Mouse (Mus musculus): Measurements from ENCODE around the gene Wbp1l. TPM values are rescaled to one million over a fixed set of nuclear protein-coding genes. Genes with fewer than 3 reads are reported as not detected.

Gene Wbp1l
- polyA plus RNA-seq, 1 experiment: 44.8 TPM

DNA sequence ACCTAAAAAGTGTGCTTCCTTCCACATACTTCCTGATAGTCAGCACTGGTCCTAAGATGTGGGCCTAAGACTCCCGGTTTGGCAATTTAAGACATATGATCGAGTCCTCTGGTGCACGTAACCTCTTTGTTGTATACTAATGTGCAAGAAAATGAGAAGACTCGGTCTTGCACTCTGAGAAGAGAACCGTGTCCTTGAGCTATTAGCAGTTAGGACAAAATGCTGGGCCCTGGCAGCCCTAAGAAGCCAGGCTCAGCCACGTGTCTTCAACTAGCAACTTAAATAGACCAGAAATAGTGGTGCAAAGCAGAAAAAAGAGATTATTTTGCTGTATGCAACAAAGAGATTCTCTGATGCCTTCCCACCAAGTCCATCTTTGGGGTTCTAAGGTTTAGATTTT is 63.9 kb downstream of the Wbp1l start:
- DNase-seq (ENCODE audit: low read depth): no peak
- TF ChIP-seq CTCF (IDR thresholded peaks at IDR 0.05; ENCODE audit: borderline replicate concordance, extremely low read depth, insufficient read depth, insufficient read length) (no peak), POLR2A (IDR thresholded peaks at IDR 0.05; ENCODE audit: borderline replicate concordance, extremely low read depth, insufficient read depth, insufficient read length, poor library complexity, severe bottlenecking) (no peak)

DNA sequence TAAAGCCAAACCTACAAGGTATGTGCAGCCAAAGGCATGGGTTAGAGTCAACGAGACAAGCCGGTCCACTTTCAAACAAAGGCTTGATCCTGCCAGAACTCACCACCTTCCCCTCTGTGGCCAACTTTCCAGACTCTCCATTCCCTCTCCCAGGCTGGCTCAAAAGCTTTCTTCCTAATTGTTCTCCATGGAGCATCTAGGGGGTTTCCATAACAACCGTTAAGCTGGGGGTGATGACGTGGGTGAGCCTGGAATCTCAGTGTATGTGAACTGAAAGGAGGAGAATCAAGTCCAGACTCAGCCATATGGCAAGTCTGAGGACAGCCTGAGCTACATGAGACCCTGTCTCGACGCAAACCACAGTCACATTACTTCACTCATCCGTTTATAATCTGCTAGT is 66.6 kb downstream of the Wbp1l start:
- TF ChIP-seq CTCF (IDR thresholded peaks at IDR 0.05; ENCODE audit: borderline replicate concordance, extremely low read depth, insufficient read depth, insufficient read length) (no peak), POLR2A (IDR thresholded peaks at IDR 0.05; ENCODE audit: borderline replicate concordance, extremely low read depth, insufficient read depth, insufficient read length, poor library complexity, severe bottlenecking) (no peak)
- DNase-seq (ENCODE audit: low read depth): peak; percentile 70

DNA sequence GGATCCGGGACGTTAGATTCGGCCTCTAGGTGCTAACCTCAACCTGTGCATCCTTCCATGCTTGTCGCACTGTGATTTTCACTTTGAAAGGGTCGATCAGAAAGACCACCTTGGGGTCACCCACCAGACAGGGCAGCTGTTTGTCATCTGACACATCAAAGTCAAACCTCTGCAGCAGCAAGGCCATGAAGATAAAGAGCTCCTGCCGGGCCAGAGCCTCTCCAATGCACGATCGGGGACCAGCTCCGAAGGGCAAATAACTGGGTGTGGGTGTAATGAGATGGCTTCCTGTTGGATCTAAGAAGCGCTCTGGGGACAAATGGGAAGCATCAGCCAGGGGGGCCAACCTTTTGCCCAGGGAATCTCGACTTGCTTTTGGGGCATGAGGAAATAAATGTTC is 68.4 kb downstream of the Wbp1l start:
- DNase-seq (ENCODE audit: low read depth): no peak
- TF ChIP-seq CTCF (IDR thresholded peaks at IDR 0.05; ENCODE audit: borderline replicate concordance, extremely low read depth, insufficient read depth, insufficient read length) (no peak), POLR2A (IDR thresholded peaks at IDR 0.05; ENCODE audit: borderline replicate concordance, extremely low read depth, insufficient read depth, insufficient read length, poor library complexity, severe bottlenecking) (no peak)

DNA sequence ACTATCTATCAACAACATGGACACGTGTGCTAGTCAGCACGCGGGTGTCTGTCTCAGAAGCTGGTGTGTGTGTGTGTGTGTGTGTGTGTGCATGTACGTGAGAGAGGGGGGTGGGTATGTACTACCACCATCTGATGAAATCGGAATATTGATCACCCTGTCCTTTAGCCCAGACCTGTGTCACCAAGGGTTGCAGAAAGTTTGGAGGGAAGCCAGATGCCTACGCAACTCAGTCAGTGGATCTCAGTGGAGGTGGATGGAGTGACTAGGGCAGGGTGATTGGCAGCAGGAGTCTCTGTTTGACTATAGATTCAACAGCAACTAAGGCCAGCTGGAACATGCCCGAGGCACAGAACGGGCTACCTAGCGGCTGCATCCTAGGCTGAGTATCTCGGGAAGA is 69.4 kb downstream of the Wbp1l start:
- DNase-seq (ENCODE audit: low read depth): no peak
- no peak for TF ChIP-seq CTCF (IDR thresholded peaks at IDR 0.05; ENCODE audit: borderline replicate concordance, extremely low read depth, insufficient read depth, insufficient read length)
- no peak for TF ChIP-seq POLR2A (IDR thresholded peaks at IDR 0.05; ENCODE audit: borderline replicate concordance, extremely low read depth, insufficient read depth, insufficient read length, poor library complexity, severe bottlenecking)

DNA sequence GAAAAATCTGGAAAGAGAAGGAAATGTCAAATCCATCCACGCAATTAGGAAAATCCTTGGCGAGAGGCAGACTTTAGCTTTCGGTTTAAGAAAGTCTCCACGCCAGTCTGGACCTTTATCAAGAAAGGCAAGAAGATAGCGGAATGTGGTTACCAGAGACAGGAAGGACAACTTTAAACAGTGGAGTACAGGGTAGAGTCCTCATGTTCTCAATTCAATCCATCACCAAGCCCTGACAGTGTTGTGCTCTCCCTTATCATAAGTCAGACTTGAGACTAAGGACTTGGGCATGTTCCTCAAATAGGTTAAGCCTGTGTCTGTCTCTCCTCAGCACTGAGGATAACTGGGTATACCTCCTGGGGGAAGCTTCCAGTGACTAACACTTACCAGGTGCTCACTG is 70.9 kb downstream of the Wbp1l start:
- DNase-seq (ENCODE audit: low read depth): no peak

DNA sequence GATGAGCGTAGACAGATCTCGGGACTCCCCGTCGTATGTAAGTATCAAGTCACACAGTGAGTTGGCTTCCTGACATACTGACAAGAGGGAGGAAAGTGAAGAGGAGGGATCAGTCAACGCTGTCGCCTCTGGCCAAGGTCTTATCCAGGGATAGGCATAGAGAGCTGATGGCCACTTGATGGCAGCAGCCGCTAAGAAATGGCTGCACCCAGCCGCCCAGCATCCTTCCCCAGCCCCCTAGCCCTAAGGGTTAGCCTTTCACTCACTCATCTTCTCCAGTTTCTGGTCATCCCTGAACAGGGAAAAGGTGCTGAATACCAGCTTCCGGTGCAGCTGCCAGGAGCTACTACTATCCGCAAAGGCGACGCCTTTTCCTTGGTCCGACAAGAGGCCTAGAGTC is 71.8 kb downstream of the Wbp1l start:
- TF ChIP-seq CTCF (IDR thresholded peaks at IDR 0.05; ENCODE audit: borderline replicate concordance, extremely low read depth, insufficient read depth, insufficient read length): peak; percentile 92
- TF ChIP-seq POLR2A (IDR thresholded peaks at IDR 0.05; ENCODE audit: borderline replicate concordance, extremely low read depth, insufficient read depth, insufficient read length, poor library complexity, severe bottlenecking): no peak
- peak; percentile 71 for DNase-seq (ENCODE audit: low read depth)

More for the DNA sequence above, 70.9 kb downstream of the Wbp1l start:
- TF ChIP-seq POLR2A (IDR thresholded peaks at IDR 0.05; ENCODE audit: borderline replicate concordance, extremely low read depth, insufficient read depth, insufficient read length, poor library complexity, severe bottlenecking): no peak

DNA sequence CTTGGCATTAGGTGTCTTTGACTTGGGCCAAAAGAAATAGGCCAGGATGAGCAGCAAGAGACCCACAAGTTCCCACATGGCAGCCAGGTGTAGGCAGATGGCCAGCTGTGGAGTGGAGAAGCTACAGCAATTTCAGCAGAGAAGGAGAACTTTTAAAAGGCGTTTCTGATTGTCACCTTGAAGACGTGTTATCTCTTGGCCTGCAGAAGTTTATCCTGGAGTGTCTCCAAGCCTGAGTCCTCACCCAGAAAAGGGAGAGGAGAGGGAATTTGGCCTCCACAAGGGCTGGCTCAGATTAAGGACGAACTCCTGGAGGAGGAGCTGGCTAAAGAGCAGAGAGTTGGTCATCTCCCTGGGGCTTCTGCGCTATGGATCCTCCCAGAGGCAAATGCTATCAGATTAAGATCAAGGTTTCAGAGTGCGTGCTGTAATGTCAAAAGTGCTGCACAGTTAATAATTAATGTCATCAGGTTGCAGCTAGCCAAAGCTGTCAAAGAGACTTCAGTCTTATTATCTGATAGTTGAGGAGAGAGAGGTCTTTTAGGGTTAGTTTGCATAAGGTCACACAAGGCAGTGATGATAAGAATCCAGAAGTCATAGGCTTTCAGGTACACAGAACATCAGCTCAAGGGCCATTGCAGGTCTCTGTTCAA is 74.0 kb downstream of the Wbp1l start, which contains the start of gene Cyp17a1:
TSS of gene Cyp17a1 (minus strand) at position 407 of the 653 bp plus-strand sequence.
- TF ChIP-seq CTCF (IDR thresholded peaks at IDR 0.05; ENCODE audit: borderline replicate concordance, extremely low read depth, insufficient read depth, insufficient read length) (no peak), POLR2A (IDR thresholded peaks at IDR 0.05; ENCODE audit: borderline replicate concordance, extremely low read depth, insufficient read depth, insufficient read length, poor library complexity, severe bottlenecking) (no peak)
- DNase-seq (ENCODE audit: low read depth): no peak

DNA sequence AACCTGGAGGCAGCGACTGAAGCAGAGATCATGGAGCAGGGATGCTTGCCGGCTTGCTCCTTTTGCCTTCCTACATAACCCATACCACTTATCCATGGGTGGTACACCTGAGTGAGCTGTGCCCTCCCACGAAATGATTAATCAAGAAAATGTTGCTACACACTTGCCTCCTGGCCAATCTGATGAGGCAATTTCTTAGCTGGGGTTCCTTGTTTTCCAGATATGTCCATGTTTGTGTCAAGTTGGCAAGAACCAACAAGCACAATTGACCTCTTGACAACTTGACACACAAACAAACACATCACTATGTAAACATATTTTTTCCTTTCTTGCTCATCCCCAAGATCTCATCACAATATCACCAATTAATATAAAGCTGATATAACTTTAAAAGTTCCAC is 76.8 kb downstream of the Wbp1l start:
- DNase-seq (ENCODE audit: low read depth): no peak
- no peak for TF ChIP-seq CTCF (IDR thresholded peaks at IDR 0.05; ENCODE audit: borderline replicate concordance, extremely low read depth, insufficient read depth, insufficient read length)
- no peak for TF ChIP-seq POLR2A (IDR thresholded peaks at IDR 0.05; ENCODE audit: borderline replicate concordance, extremely low read depth, insufficient read depth, insufficient read length, poor library complexity, severe bottlenecking)

DNA sequence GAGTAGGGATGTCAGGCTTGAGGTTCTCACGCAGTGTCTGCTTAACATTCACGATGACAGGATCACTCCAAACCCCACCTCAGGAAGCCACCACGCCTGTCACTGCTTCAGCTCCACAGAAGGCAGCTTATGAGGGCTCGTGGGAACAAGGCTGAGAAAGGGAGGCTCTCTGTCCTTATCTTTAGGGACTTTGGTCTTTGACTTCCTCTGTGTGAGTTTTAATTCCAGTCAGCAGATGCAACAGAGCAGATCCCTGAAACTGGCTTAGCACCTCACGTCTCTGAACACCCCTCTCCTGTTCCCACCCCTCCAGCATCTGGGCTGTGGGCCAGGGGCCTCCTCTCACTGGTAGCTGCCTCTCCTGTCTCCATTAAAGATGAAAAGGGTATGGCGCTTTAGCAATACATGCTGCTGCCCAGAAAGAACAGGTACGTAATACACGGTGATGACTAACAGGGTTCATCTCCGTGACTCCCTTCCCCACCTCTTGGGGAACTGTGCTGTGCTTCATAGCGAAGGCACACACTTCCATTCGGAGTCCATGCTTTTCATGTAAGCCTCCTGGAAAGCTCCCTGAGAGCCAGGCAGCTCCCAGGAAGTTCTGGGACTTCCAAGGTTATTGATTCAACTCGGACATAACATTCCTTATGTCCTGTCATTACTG is 81.0 kb downstream of the Wbp1l start:
- TF ChIP-seq POLR2A (IDR thresholded peaks at IDR 0.05; ENCODE audit: borderline replicate concordance, extremely low read depth, insufficient read depth, insufficient read length, poor library complexity, severe bottlenecking): no peak
- TF ChIP-seq CTCF (IDR thresholded peaks at IDR 0.05; ENCODE audit: borderline replicate concordance, extremely low read depth, insufficient read depth, insufficient read length): no peak
- DNase-seq (ENCODE audit: low read depth): no peak

DNA sequence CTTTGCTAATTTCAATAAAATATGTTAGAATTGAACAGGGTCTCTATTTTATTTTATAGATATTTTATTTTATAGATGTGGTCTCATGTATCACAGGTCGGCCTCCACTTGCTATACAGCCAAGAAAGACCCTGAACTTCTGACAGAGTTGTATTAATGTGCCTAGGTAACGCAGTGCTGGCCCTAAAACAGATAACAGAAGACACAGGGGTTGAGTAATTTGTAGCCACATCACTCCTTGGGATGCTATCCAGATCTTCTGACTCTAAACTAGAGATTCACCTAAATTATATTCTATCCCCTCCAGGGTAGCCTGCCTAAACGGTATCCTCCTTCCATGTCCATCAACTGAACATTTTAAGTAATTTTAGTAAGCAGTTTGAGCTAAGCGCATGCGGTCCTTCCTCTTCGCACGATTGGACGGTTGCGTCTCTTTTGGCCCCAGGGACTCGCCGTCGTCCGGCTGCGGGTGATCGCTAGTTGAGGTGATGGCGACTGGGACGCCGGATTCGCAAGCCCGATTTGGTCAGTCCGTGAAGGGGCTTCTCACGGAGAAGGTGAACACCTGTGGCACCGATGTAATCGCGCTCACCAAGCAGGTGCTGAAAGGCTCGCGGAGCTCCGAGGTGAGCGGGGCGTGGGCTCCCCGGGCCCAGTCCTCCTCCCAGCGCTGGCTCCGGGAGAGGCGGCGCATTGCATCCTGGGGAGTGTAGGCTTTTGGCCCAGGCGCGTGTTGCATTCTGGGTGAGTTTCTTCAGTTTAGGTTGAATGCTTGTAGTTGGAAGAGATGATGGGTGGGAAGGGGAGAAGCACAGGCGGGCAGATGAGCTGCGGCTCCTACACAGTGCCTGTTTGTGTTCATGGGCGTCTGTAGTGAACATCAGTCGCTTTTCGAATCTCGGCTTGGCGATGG is 90.8 kb downstream of the Wbp1l start, which contains the start of gene Borcs7:
TSS of gene Borcs7 (plus strand) at position 447 of the 913 bp plus-strand sequence.
- TF ChIP-seq POLR2A (IDR thresholded peaks at IDR 0.05; ENCODE audit: borderline replicate concordance, extremely low read depth, insufficient read depth, insufficient read length, poor library complexity, severe bottlenecking) (peak; percentile 66; the same call in 1 of the 2 replicates), CTCF (IDR thresholded peaks at IDR 0.05; ENCODE audit: borderline replicate concordance, extremely low read depth, insufficient read depth, insufficient read length) (no peak)
- DNase-seq (ENCODE audit: low read depth): peak; percentile 97

DNA sequence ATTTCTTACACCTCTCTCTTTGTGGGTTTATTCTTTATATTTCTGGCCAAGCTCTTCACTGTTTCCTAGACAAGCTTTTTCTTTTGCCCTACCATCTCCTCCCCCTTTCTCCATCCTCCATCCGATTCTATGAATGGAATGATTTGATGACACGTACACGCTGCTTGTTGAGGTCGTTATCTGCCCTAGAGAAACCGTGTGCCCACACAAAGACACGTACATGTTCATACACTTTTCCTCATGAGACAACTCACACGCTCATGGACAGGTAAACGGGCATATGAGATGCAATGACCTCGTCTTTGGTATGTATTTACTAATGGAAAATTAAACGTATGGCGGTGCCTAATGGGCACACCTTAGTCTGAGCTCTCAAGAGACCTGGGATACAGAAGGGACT is 91.5 kb downstream of the Wbp1l start:
- TF ChIP-seq POLR2A (IDR thresholded peaks at IDR 0.05; ENCODE audit: borderline replicate concordance, extremely low read depth, insufficient read depth, insufficient read length, poor library complexity, severe bottlenecking) (no peak), CTCF (IDR thresholded peaks at IDR 0.05; ENCODE audit: borderline replicate concordance, extremely low read depth, insufficient read depth, insufficient read length) (no peak)
- DNase-seq (ENCODE audit: low read depth): no peak
